Mouse (Mus musculus): Measurements from ENCODE around the gene Gm15448.
"Not testable (repeated sequence)": the region's sequence is repeated elsewhere in the genome, so short reads cannot be mapped to it uniquely, and the experiment has no call there.

Gm15448 gene

GRCm38 (mm10) chr7:3825599-3825998, at the start of gene Gm15448:
TSS of gene Gm15448 (minus strand) at chr7:3825687.
- DNase-seq (ENCODE audit: low read depth, low spot score), result not testable (repeated sequence)

DNA sequence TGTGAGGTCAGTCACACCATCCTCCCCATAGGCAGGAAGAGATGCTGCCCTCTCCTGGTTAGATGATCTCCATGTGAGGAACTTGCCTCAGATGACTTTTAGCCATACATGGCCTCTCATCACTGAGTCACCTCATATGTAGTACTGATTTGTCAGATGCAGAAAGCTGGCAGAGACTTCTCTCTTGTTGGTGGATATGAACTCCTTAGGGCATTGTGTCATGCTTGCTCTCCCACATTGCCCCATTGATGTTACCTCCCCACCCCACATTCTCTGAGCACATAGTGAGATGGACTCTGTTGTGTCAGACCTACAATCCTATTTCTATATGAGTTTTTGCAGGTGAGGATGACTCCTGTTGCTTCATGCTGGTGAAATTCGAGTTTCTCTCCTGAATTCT, 49.5 kb upstream of the Gm15448 start:
- DNase-seq (ENCODE audit: low read depth, low spot score), result not testable (repeated sequence)

DNA sequence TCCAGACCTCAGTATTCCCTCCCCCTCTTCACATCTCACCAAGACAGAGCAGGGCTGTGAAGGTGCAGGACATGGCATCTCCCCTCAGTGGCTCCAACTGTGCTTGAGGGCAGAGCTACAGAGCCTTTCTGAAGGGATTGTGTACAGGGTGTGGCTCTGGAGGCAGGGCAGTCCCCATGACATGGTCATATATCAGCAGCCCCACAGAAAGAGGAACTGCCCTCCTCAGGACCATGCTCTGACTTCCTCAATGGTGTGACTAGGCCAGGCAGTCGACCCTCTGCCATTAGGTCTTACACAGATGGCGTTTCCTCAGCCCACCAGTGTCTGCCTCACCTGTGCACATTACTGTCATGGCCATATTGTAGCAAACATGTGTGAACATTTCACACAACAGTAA, 19.5 kb upstream of the Gm15448 start, which contains the start of gene Pira2:
TSS of gene Pira2 (minus strand) at position 101 of the 400 bp plus-strand sequence.
- DNase-seq (ENCODE audit: low read depth, low spot score), result not testable (repeated sequence)

- DNase-seq (ENCODE audit: low read depth, low spot score), result not testable (repeated sequence)
Measured at GRCm38 (mm10) chr7:3837854-3838253, 12.4 kb upstream of the Gm15448 start.

DNA sequence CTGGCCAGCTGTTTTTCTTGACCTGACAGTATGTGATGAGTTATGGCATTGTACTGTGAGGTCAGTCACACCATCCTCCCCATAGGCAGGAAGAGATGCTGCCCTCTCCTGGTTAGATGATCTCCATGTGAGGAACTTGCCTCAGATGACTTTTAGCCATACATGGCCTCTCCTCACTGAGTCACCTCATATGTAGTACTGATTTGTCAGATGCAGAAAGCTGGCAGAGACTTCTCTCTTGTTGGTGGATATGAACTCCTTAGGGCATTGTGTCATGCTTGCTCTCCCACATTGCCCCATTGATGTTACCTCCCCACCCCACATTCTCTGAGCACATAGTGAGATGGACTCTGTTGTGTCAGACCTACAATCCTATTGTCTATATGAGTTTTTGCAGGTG, 5.1 kb upstream of the Gm15448 start:
- DNase-seq (ENCODE audit: low read depth, low spot score), result not testable (repeated sequence)

- not testable (repeated sequence) for DNase-seq (ENCODE audit: low read depth, low spot score)
Measured at GRCm38 (mm10) chr7:3811912-3812311, 13.6 kb downstream of the Gm15448 start.

DNA sequence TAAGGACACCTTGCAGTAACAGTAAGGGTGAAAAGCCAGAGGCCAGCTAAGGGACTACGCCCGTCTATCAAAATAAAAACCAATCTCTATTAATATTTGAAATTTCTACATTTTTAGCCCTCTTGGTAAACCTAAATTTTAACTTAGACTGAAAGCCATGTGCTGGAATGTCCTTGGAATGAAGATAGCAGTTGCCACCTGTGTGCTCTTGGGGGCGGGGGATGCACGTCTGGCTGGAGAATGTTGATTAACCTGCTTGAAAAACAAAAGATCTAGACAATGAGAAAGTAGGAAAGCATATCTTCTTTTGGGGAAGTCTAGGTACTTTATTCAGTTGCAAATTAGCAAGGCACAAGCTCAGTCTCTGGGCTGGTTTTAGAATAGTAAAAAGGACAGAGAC, 22.6 kb downstream of the Gm15448 start:
- not testable (repeated sequence) for DNase-seq (ENCODE audit: low read depth, low spot score)

GRCm38 (mm10) chr7:3799940-3800339, 25.5 kb downstream of the Gm15448 start:
- DNase-seq (ENCODE audit: low read depth, low spot score), result not testable (repeated sequence)

DNA sequence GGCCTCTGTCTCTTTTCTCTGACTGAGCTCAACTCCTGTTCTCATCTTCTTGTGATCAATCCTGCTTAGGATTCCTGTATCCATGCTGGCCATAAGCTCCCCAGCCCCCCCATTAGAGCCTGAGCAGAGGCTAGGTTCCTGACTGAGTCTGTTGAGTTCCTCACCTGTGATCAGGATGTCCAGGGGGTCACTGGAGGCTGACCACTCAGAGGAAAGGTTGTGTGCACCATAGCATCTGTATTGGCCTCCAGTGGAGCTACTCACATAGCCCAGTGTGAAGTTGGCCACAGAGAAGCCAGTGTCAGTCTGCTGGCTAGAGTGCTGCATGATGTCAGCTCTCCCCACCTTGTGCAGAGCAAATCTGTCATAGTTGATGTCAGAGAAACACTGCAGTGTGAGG, 29.2 kb downstream of the Gm15448 start:
- not testable (repeated sequence) for DNase-seq (ENCODE audit: low read depth, low spot score)

All from brain, embryonic 18.5 days (tissue).